Mouse (Mus musculus) embryonic facial prominence, embryonic 15.5 days (tissue): ENCODE measurements around the gene Fkbp15. TPM values are rescaled to one million over a fixed set of nuclear protein-coding genes. Genes with fewer than 3 reads are reported as not detected.

Source experiments
- ATAC-seq: fragments of 200-750 bp; cut with Nextera tagmentation; 2 replicates; pipeline ENCODE4 v1.8.0; 2017; ENCODE audit warnings: low read depth, moderate TSS enrichment; ENCODE audit not compliant: insufficient number of reproducible peaks, low FRiP score, low TSS enrichment
- H3K27ac ChIP-seq: fragments of 300-500 bp; sonication (generic); replicated peaks from 2 replicates; pipeline ENCODE4 v1.5.1; 2015; ENCODE audit warnings: mild to moderate bottlenecking, inconsistent platforms
- H3K27me3 ChIP-seq: fragments of 300-500 bp; sonication (generic); 2 replicates; pipeline ENCODE4 v1.6.1; 2015; ENCODE audit warnings: inconsistent platforms
- H3K36me3 ChIP-seq: fragments of 300-500 bp; sonication (generic); 2 replicates; pipeline ENCODE4 v1.6.1; 2015; ENCODE audit warnings: mild to moderate bottlenecking, inconsistent platforms
- H3K4me1 ChIP-seq: fragments of 300-500 bp; sonication (generic); 2 replicates; pipeline ENCODE4 v1.6.1; 2015; ENCODE audit warnings: inconsistent platforms
- H3K4me2 ChIP-seq: fragments of 300-500 bp; sonication (generic); replicated peaks from 2 replicates; pipeline ENCODE4 v1.6.1; 2015; ENCODE audit warnings: mild to moderate bottlenecking, inconsistent platforms
- H3K4me3 ChIP-seq: fragments of 300-500 bp; sonication (generic); replicated peaks from 2 replicates; pipeline ENCODE4 v1.5.1; 2015; ENCODE audit warnings: mild to moderate bottlenecking, inconsistent platforms
- H3K9ac ChIP-seq: fragments of 300-500 bp; sonication (generic); 2 replicates; pipeline ENCODE4 v1.6.1; 2015; ENCODE audit warnings: inconsistent platforms
- H3K9me3 ChIP-seq: fragments of 300-500 bp; sonication (generic); replicated peaks from 2 replicates; pipeline ENCODE4 v1.6.1; 2016; ENCODE audit warnings: inconsistent platforms
- WGBS: fragments of 180-500 bp; shearing (Covaris S2); methylation state at CpG from one replicate; pipeline ENCODE4 v1.1.7; 2015; 5-methylcytosine and 5-hydroxymethylcytosine counted together
- polyA plus RNA-seq: library from polyadenylated mRNA; unstranded; fragments of >200 nt; fragmentation: Nextera tagmentation; extraction: Ambion mirVana; gene quantifications from 2 replicates; pipeline ENCODE4 v1.2.1, GENCODE M21; 2015

Gene Fkbp15
- polyA plus RNA-seq, 1 experiment from 2014 or later = 27.6 TPM

DNA sequence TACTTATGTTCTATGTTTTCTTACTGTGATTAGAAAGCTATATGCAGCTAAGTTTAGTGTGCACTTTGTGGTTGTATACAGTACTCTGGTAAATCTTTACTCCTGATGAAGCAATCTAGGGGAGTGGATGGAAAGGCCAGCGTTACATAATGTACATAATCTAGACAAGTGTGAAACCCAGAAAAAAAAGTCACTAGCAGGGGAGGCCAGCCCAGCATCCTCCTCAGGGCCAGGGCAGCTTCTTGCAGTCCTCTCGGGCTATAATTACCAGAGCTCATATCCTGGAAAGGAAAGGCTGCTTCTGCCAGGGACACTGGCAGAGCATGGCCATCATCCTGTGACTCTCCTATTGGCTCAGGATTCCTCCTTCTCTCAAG, 12.0 kb downstream of the Fkbp15 start:
- Histone ChIP-seq H3K4me3 (no peak overlapping the region), H3K9me3 (no peaks in the 10 kb centered on the region), H3K4me1 (no peaks in the 10 kb centered on the region), H3K27ac (no peak overlapping the region), H3K36me3 (peaks cover 23% of the 10 kb centered on the region), H3K9ac (no peak overlapping the region), H3K4me2 (no peak overlapping the region), H3K27me3 (no peaks in the 10 kb centered on the region)
- no peak for ATAC-seq
- WGBS = 55% methylated on average over 2 of the region's 2 CpGs

DNA sequence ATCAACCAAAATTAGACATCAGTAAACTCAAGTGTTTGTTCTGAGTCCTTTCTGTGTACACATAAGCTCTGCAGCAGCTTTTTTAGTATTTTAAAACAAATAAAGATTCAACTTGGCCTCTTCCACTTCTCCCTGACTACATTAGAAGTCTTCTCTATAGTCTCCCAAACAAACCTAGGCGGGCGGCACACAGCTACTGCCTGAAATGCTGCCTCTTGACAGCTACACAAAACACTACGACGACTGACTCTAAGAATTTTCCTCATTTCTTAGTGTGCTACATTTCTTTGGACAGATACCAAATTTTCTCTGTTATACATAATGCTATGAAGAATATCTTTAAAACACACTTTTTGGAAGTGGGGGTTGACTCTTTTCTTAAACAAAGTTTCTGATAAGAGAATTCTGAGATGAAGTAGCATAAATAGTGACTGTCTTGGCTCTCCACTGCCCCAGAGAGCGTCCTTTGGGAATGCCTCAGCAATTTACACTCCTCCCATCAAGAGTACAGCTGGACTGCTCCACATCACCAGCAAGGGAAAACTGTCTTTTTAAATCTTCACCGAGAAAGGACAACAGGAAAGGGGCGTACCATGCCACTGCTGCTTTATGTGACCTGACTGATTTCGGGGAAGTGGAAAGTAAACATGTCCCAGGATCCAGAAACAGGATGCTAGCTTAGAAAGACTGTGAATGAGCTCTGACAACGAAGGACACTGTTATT, 12.6 kb downstream of the Fkbp15 start:
- no peaks in the 10 kb centered on the region for H3K9me3 ChIP-seq
- no peak overlapping the region for H3K9ac ChIP-seq
- no peak overlapping the region for H3K27ac ChIP-seq
- H3K4me1 ChIP-seq = no peaks in the 10 kb centered on the region
- peaks cover 23% of the 10 kb centered on the region for H3K36me3 ChIP-seq
- H3K27me3 ChIP-seq = no peaks in the 10 kb centered on the region
- H3K4me2 ChIP-seq = no peak overlapping the region
- no peak overlapping the region for H3K4me3 ChIP-seq
- WGBS = 73% methylated on average over 9 of the region's 9 CpGs
- ATAC-seq = no peak

DNA sequence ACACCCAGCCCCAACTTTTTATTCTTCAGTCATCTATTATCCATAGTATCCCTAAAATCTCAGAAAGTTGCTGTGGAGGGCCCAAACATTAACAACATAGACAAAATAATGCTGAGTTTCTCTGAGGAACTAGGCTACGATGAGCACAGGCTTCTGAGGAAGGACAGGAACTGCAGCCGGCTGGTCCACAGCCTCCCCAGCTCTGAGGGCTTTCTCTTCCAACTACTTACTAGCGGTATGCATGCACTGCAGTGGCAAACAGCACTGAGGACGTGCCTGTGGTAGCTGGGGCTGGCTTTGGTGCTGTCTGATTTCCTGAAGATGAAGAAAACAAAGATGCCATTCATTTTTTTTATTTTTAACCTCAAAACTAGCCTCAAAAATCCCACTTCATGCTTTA, 14.5 kb downstream of the Fkbp15 start:
- Histone ChIP-seq H3K9ac (no peak overlapping the region), H3K27ac (no peak overlapping the region), H3K4me3 (no peak overlapping the region), H3K27me3 (no peaks in the 10 kb centered on the region), H3K4me1 (no peaks in the 10 kb centered on the region), H3K9me3 (no peaks in the 10 kb centered on the region), H3K4me2 (no peak overlapping the region), H3K36me3 (peaks cover 30% of the 10 kb centered on the region)
- ATAC-seq = no peak
- WGBS = 79% methylated on average over 4 of the region's 4 CpGs

DNA sequence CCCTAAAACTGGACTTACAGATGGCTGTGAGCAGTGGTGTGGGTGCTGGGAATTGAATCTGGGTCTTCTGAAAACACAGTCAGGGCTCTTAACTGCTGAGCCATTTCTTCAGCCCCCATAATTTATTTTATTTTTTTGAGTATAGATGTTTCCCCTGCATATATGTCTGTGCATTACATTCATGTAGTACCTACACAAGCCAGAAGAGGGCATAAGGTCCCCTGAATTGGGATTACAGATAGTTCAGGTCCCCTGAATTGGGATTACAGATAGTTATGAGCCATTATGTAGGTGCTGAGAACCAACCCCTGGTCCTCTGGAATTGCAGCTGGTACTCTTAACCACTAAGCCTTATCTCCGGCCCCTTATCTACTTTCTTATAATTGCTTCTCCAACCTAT, 16.3 kb downstream of the Fkbp15 start:
- Histone ChIP-seq H3K27me3 (no peaks in the 10 kb centered on the region), H3K9ac (no peak overlapping the region), H3K36me3 (peaks cover 32% of the 10 kb centered on the region), H3K4me1 (no peaks in the 10 kb centered on the region), H3K27ac (no peak overlapping the region), H3K9me3 (no peaks in the 10 kb centered on the region), H3K4me2 (no peak overlapping the region), H3K4me3 (no peak overlapping the region)
- 100% methylated on average over 1 of the region's 1 CpGs for WGBS
- no peak for ATAC-seq

- WGBS = 88% methylated on average over 5 of the region's 5 CpGs
- no peak for ATAC-seq
- no peak overlapping the region for H3K4me2 ChIP-seq
- no peaks in the 10 kb centered on the region for H3K9me3 ChIP-seq
- no peaks in the 10 kb centered on the region for H3K27me3 ChIP-seq
- H3K9ac ChIP-seq = no peak overlapping the region
- H3K27ac ChIP-seq = no peak overlapping the region
- H3K4me3 ChIP-seq = no peak overlapping the region
- no peaks in the 10 kb centered on the region for H3K4me1 ChIP-seq
- H3K36me3 ChIP-seq = peaks cover 40% of the 10 kb centered on the region
These were observed 21.8 kb downstream of the Fkbp15 start for GRCm38 (mm10) chr4:62338536-62338935.

GRCm38 (mm10) chr4:62331977-62332376, 28.4 kb downstream of the Fkbp15 start:
- no peaks in the 10 kb centered on the region for H3K4me1 ChIP-seq
- ATAC-seq = no peak
- 81% methylated on average over 5 of the region's 5 CpGs for WGBS
- peaks cover 43% of the 10 kb centered on the region for H3K36me3 ChIP-seq
- no peak overlapping the region for H3K9ac ChIP-seq
- H3K27me3 ChIP-seq = no peaks in the 10 kb centered on the region
- H3K4me3 ChIP-seq = no peak overlapping the region
- no peak overlapping the region for H3K27ac ChIP-seq
- H3K9me3 ChIP-seq = no peaks in the 10 kb centered on the region
- no peak overlapping the region for H3K4me2 ChIP-seq

GRCm38 (mm10) chr4:62328941-62329660, 31.2 kb downstream of the Fkbp15 start:
- no peak for ATAC-seq
- H3K27ac ChIP-seq = no peak overlapping the region
- WGBS = 81% methylated on average over 6 of the region's 6 CpGs
- H3K27me3 ChIP-seq = no peaks in the 10 kb centered on the region
- H3K36me3 ChIP-seq = peaks cover 50% of the 10 kb centered on the region
- H3K4me1 ChIP-seq = no peaks in the 10 kb centered on the region
- no peak overlapping the region for H3K4me3 ChIP-seq
- no peaks in the 10 kb centered on the region for H3K9me3 ChIP-seq
- H3K9ac ChIP-seq = no peak overlapping the region
- H3K4me2 ChIP-seq = no peak overlapping the region

GRCm38 (mm10) chr4:62326111-62326510, 34.2 kb downstream of the Fkbp15 start:
- Histone ChIP-seq H3K9ac (no peak overlapping the region), H3K4me2 (no peak overlapping the region), H3K4me1 (no peaks in the 10 kb centered on the region), H3K4me3 (no peak overlapping the region), H3K27me3 (no peaks in the 10 kb centered on the region), H3K27ac (no peak overlapping the region), H3K9me3 (no peaks in the 10 kb centered on the region), H3K36me3 (peaks cover 67% of the 10 kb centered on the region)
- ATAC-seq = no peak

DNA sequence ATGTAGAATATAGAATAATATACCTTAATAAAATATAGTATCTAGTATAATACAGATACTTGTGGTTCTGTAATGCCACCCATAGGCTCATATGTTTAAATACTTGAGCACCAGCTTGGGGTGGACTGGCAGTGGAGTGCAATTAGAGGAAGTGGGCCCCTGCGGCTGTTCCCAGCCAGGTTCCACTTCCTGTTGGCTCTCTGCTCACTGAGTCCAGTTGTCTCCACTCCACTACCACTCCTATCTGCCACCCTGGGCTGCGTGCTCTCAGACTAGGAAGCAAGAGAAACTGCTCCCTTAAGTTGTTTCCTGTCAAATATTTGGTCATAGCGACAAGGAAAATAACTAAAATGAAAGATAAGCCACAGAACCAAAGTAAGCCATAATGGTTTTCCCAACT, 37.7 kb downstream of the Fkbp15 start:
- Histone ChIP-seq H3K4me2 (no peak overlapping the region), H3K4me3 (no peak overlapping the region), H3K4me1 (no peaks in the 10 kb centered on the region), H3K27me3 (no peaks in the 10 kb centered on the region), H3K9me3 (no peaks in the 10 kb centered on the region), H3K36me3 (peaks cover 72% of the 10 kb centered on the region), H3K9ac (no peak overlapping the region), H3K27ac (no peak overlapping the region)
- ATAC-seq = no peak
- WGBS = 86% methylated on average over 3 of the region's 3 CpGs

- no peak overlapping the region for H3K27ac ChIP-seq
- no peaks in the 10 kb centered on the region for H3K9me3 ChIP-seq
- H3K4me2 ChIP-seq = no peak overlapping the region
- H3K36me3 ChIP-seq = peaks cover 66% of the 10 kb centered on the region
- H3K9ac ChIP-seq = no peak overlapping the region
- 65% methylated on average over 1 of the region's 1 CpGs for WGBS
- H3K4me3 ChIP-seq = no peak overlapping the region
- H3K4me1 ChIP-seq = no peaks in the 10 kb centered on the region
- no peaks in the 10 kb centered on the region for H3K27me3 ChIP-seq
- ATAC-seq = no peak
These were observed 42.1 kb downstream of the Fkbp15 start for GRCm38 (mm10) chr4:62318294-62318693.

- WGBS = 83% methylated on average over 2 of the region's 2 CpGs
- Histone ChIP-seq H3K9ac (no peak overlapping the region), H3K4me2 (no peak overlapping the region), H3K27me3 (no peaks in the 10 kb centered on the region), H3K4me1 (no peaks in the 10 kb centered on the region), H3K36me3 (peaks cover 64% of the 10 kb centered on the region), H3K27ac (no peak overlapping the region), H3K9me3 (no peaks in the 10 kb centered on the region), H3K4me3 (no peak overlapping the region)
- ATAC-seq = no peak
These were observed 43.9 kb downstream of the Fkbp15 start for GRCm38 (mm10) chr4:62316456-62316855.

GRCm38 (mm10) chr4:62314516-62314915, 45.8 kb downstream of the Fkbp15 start:
- no peak for ATAC-seq
- H3K4me2 ChIP-seq = no peak overlapping the region
- H3K9ac ChIP-seq = no peak overlapping the region
- H3K36me3 ChIP-seq = peaks cover 58% of the 10 kb centered on the region
- WGBS = 82% methylated on average over 3 of the region's 3 CpGs
- no peak overlapping the region for H3K27ac ChIP-seq
- H3K4me1 ChIP-seq = no peaks in the 10 kb centered on the region
- no peak overlapping the region for H3K4me3 ChIP-seq
- no peaks in the 10 kb centered on the region for H3K27me3 ChIP-seq
- no peaks in the 10 kb centered on the region for H3K9me3 ChIP-seq
